Mouse (Mus musculus) megakaryocyte, embryonic 14.5 days (primary cell): ENCODE measurements at regions not wholly inside any gene's neighbourhood (a gene's known extent, or its start where the extent isn't known, plus 50 kb on each side); places are given as distances from the start of the nearest gene placed in this dataset.

Source experiments
- FLI1 ChIP-seq: IDR thresholded peaks from 2 replicates; pipeline ENCODE4 v1.6.1; 2012; ENCODE audit warnings: low read length, inconsistent platforms, mixed read lengths
- GATA1 ChIP-seq: IDR thresholded peaks from 3 replicates; pipeline ENCODE4 v1.6.1; 2012; ENCODE audit warnings: mixed read lengths, low read length, inconsistent platforms, borderline replicate concordance

- TF ChIP-seq GATA1: no peak
- no peak for TF ChIP-seq FLI1
These were observed 63.1 kb downstream of the Gm11011 start for GRCm38 (mm10) chr2:169524429-169524828.
